Mouse (Mus musculus) forebrain, postnatal 0 days (tissue): ENCODE measurements at regions not wholly inside any gene's neighbourhood (a gene's known extent, or its start where the extent isn't known, plus 50 kb on each side); places are given as distances from the start of the nearest gene placed in this dataset.

ENCODE experiments used
- ATAC-seq: fragments of 200-750 bp; cut with Nextera tagmentation; 2 replicates; pipeline ENCODE4 v1.8.0; 2017; ENCODE audit warnings: mild to moderate bottlenecking, moderate library complexity
- DNase-seq: peaks from one replicate; pipeline ENCODE4 v3.0.0-alpha.2; 2015
- H3K27ac ChIP-seq: fragments of 300-500 bp; sonication (generic); 2 replicates; pipeline ENCODE4 v1.5.1; 2014; ENCODE audit warnings: low read depth, mild to moderate bottlenecking, antibody characterized with exemption, low read length, moderate library complexity, mixed read lengths
- H3K27me3 ChIP-seq: fragments of 300-500 bp; sonication (generic); 2 replicates; pipeline ENCODE4 v1.6.1; 2014; ENCODE audit warnings: mild to moderate bottlenecking, low read length, mixed read lengths; ENCODE audit not compliant: insufficient read depth
- H3K36me3 ChIP-seq: fragments of 300-500 bp; sonication (generic); 2 replicates; pipeline ENCODE4 v1.6.1; 2014; ENCODE audit warnings: mild to moderate bottlenecking, moderate library complexity; ENCODE audit not compliant: insufficient read depth
- H3K4me1 ChIP-seq: fragments of 300-500 bp; sonication (generic); 2 replicates; pipeline ENCODE4 v1.6.1; 2014; ENCODE audit warnings: antibody characterized with exemption; ENCODE audit not compliant: insufficient read depth
- H3K4me2 ChIP-seq: fragments of 300-500 bp; sonication (generic); 2 replicates; pipeline ENCODE4 v1.6.1; 2014; ENCODE audit warnings: low read depth, mild to moderate bottlenecking, moderate library complexity
- H3K4me3 ChIP-seq: fragments of 300-500 bp; sonication (generic); 2 replicates; pipeline ENCODE4 v1.5.1; 2014; ENCODE audit warnings: low read depth, low read length, mixed read lengths
- H3K9ac ChIP-seq: fragments of 300-500 bp; sonication (generic); 2 replicates; pipeline ENCODE4 v1.6.1; 2014; ENCODE audit warnings: mild to moderate bottlenecking
- H3K9me3 ChIP-seq: fragments of 300-500 bp; sonication (generic); 2 replicates; pipeline ENCODE4 v1.6.1; 2016; ENCODE audit warnings: low read length
- CTCF ChIP-seq: sonication (generic); IDR thresholded peaks from 2 replicates; pipeline ENCODE4 v1.5.1; 2016; ENCODE audit warnings: antibody characterized with exemption, control low read depth, low read depth
- WGBS: fragments of 180-500 bp; shearing (Covaris S2); extraction: QIAGEN DNeasy Blood & Tissue Kit; methylation state at CpG from one replicate; pipeline ENCODE4 v1.1.7; 2014; 5-methylcytosine and 5-hydroxymethylcytosine counted together

GRCm38 (mm10) chr12:13042934-13043333 is 101.2 kb upstream of the Mycn start:
- H3K27ac ChIP-seq, result no peak overlapping the region
- ATAC-seq, result no peak
- H3K27me3 ChIP-seq, result no peaks in the 10 kb centered on the region
- no peaks in the 10 kb centered on the region for H3K36me3 ChIP-seq
- WGBS, result 42% methylated on average over 7 of the region's 7 CpGs
- H3K4me1 ChIP-seq, result no peaks in the 10 kb centered on the region
- no peak overlapping the region for H3K4me3 ChIP-seq
- TF ChIP-seq CTCF, result no peak
- no peak overlapping the region for H3K9ac ChIP-seq
- no peaks in the 10 kb centered on the region for H3K9me3 ChIP-seq
- DNase-seq, result no peak
- no peak overlapping the region for H3K4me2 ChIP-seq

- 54% methylated on average over 5 of the region's 5 CpGs for WGBS
- H3K4me1 ChIP-seq, result no peaks in the 10 kb centered on the region
- no peak overlapping the region for H3K9ac ChIP-seq
- DNase-seq (peak; percentile 85), ATAC-seq (peak; percentile 78)
- H3K27me3 ChIP-seq, result no peaks in the 10 kb centered on the region
- H3K9me3 ChIP-seq, result no peaks in the 10 kb centered on the region
- no peak for TF ChIP-seq CTCF
- no peak overlapping the region for H3K4me2 ChIP-seq
- no peaks in the 10 kb centered on the region for H3K36me3 ChIP-seq
- H3K4me3 ChIP-seq, result no peak overlapping the region
- H3K27ac ChIP-seq, result peak overlapping the region; percentile 42
Measured at GRCm38 (mm10) chr12:13035108-13035741, 93.5 kb upstream of the Mycn start.

- no peaks in the 10 kb centered on the region for H3K36me3 ChIP-seq
- 57% methylated on average over 7 of the region's 7 CpGs for WGBS
- H3K4me1 ChIP-seq, result no peaks in the 10 kb centered on the region; the same call in 1 of the 2 replicates
- no peaks in the 10 kb centered on the region for H3K9me3 ChIP-seq
- no peak overlapping the region for H3K27ac ChIP-seq
- H3K9ac ChIP-seq, result no peak overlapping the region
- no peak for DNase-seq
- peak; percentile 34; the same call in 1 of the 2 replicates for ATAC-seq
- H3K27me3 ChIP-seq, result no peaks in the 10 kb centered on the region
- H3K4me3 ChIP-seq, result no peak overlapping the region
- TF ChIP-seq CTCF, result no peak
- H3K4me2 ChIP-seq, result no peak overlapping the region
Measured at GRCm38 (mm10) chr12:13030333-13030732, 88.6 kb upstream of the Mycn start.

GRCm38 (mm10) chr12:13028086-13028485 is 86.4 kb upstream of the Mycn start:
- no peak overlapping the region for H3K4me3 ChIP-seq
- no peak for DNase-seq
- no peaks in the 10 kb centered on the region for H3K27me3 ChIP-seq
- no peak overlapping the region for H3K27ac ChIP-seq
- TF ChIP-seq CTCF, result no peak
- H3K9me3 ChIP-seq, result no peaks in the 10 kb centered on the region
- H3K4me2 ChIP-seq, result no peak overlapping the region
- H3K9ac ChIP-seq, result no peak overlapping the region
- 60% methylated on average over 3 of the region's 3 CpGs for WGBS
- no peaks in the 10 kb centered on the region for H3K36me3 ChIP-seq
- H3K4me1 ChIP-seq, result peaks cover 8% of the 10 kb centered on the region; the same call in 1 of the 2 replicates
- no peak for ATAC-seq

- Histone ChIP-seq H3K4me3 (no peak overlapping the region), H3K27ac (no peak overlapping the region), H3K9ac (0 out of 2 replicates have a peak overlapping the region, but pooled peaks have one; percentile 3), H3K9me3 (no peaks in the 10 kb centered on the region), H3K27me3 (no peaks in the 10 kb centered on the region), H3K4me2 (no peak overlapping the region), H3K36me3 (no peaks in the 10 kb centered on the region), H3K4me1 (peaks cover 8% of the 10 kb centered on the region; the same call in 1 of the 2 replicates)
- 40% methylated on average over 7 of the region's 7 CpGs for WGBS
- ATAC-seq, result peak; percentile 73
- DNase-seq, result peak; percentile 55
- TF ChIP-seq CTCF, result no peak
Measured at GRCm38 (mm10) chr12:13026041-13026580, 84.4 kb upstream of the Mycn start.

- Histone ChIP-seq H3K9ac (no peak overlapping the region), H3K9me3 (no peaks in the 10 kb centered on the region), H3K4me1 (peaks cover 8% of the 10 kb centered on the region; the same call in 1 of the 2 replicates), H3K27me3 (no peaks in the 10 kb centered on the region), H3K4me3 (no peak overlapping the region), H3K27ac (peak overlapping the region; percentile 36; the same call in 1 of the 2 replicates), H3K36me3 (no peaks in the 10 kb centered on the region), H3K4me2 (no peak overlapping the region)
- 15% methylated on average over 8 of the region's 8 CpGs for WGBS
- TF ChIP-seq CTCF, result no peak
- DNase-seq, result peak; percentile 48
- peak; percentile 76 for ATAC-seq
Measured at GRCm38 (mm10) chr12:13024215-13024841, 82.6 kb upstream of the Mycn start.
